Mouse (Mus musculus): ENCODE measurements around the gene Gse1. TPM values are rescaled to one million over a fixed set of nuclear protein-coding genes. Genes with fewer than 3 reads are reported as not detected.
A peak's percentile ranks its signal among the peaks of the same experiment; 100 is the strongest.

The Gse1 gene
- polyA plus RNA-seq, 1 experiment from 2014 or later = 14.3 TPM

DNA sequence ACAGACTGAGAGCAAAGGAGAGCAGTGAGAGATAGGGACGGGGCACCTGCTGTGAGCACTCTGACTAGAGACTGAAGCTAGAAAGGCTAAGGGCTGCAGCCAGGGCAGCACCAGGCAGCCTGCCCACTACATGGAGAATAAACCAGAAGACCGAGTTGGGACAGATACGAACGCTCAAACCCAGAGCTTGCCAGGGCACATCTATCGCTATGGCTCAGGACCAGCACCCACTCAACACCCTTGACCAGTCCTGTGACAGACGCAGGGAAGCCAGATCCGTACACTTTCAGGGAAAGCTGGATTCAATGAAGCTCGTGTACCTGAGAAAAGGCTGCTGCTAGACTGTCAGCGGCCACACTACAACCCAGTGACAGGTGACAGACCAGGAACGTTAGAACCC, 357.3 kb downstream of the Gse1 start:
- DNase-seq (no peak), ATAC-seq (ENCODE audit: insufficient read depth) (no peak)
- Histone ChIP-seq H3K9me3 (ENCODE audit: low read depth, low read length) (no peaks in the 10 kb centered on the region), H3K36me3 (ENCODE audit: insufficient read depth) (peaks cover 55% of the 10 kb centered on the region), H3K27ac (ENCODE audit: low read depth) (no peak overlapping the region), H3K4me3 (ENCODE audit: low read depth, low read length) (no peak overlapping the region), H3K4me2 (no peak overlapping the region), H3K4me1 (ENCODE audit: insufficient read depth) (peaks cover 4% of the 10 kb centered on the region; the same call in 1 of the 2 replicates), H3K27me3 (ENCODE audit: insufficient read depth, low read length) (no peaks in the 10 kb centered on the region), H3K9ac (no peak overlapping the region)
- no peak for TF ChIP-seq CTCF (IDR thresholded peaks at IDR 0.05; ENCODE audit: low read depth)
- WGBS = 86% methylated on average over 10 of the region's 10 CpGs

DNA sequence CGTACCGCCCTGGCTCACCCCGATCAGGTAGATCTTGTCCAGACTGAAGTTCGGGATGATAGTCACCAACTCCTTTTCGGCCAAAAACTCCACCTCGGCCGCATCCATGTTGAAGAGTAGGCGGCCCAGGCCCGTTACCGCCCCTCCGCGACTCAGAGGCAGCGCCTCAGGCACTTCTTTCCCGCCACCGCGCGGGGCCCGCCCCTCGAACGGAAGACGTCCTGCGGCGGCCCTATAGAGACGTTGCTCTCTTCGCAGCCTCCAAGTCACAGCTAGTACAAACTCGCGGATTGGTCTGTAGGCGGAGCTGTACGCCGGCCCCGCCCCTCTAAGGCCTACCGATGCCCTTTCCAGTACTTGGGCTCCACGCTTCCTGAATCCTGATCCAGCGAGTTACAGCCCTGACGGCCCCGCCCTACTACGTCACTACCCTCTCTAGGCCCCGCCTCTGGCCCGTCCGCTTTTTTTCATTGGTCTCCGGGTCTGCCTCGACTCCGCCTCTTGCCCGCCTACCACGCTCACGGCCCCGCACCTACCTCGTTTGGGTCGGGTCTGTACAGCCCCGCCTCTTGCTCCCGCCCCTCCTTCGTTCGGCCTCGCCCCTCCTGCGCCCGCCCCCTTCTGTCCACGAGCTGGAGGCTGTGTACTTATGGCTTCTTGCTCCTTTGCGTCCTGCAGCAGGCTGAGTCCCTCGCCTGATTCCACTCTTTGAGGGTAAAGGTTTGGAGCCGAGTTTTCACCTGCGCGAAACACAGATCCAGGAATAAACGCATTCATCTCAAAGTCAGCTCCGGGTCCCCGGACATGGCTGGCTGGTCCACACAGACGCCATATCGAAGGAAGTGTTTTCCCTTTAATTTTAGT, 360.9 kb downstream of the Gse1 start, which contains the start of gene Gins2:
Gene Gins2, minus strand, starts transcription at position 397 of the 864 bp plus-strand sequence.
- DNase-seq (peak; percentile 100), ATAC-seq (ENCODE audit: insufficient read depth) (peak; percentile 99)
- Histone ChIP-seq H3K27ac (ENCODE audit: low read depth) (peak within 1 kb of the TSS; percentile 76), H3K9me3 (ENCODE audit: low read depth, low read length) (no peaks in the 10 kb centered on the region), H3K27me3 (ENCODE audit: insufficient read depth, low read length) (no peaks in the 10 kb centered on the region), H3K4me3 (ENCODE audit: low read depth, low read length) (peak within 1 kb of the TSS; percentile 76), H3K4me1 (ENCODE audit: insufficient read depth) (peaks cover 4% of the 10 kb centered on the region), H3K4me2 (peak within 1 kb of the TSS; percentile 85), H3K36me3 (ENCODE audit: insufficient read depth) (peaks cover 27% of the 10 kb centered on the region), H3K9ac (peak within 1 kb of the TSS; percentile 89)
- WGBS = under 1% methylated on average over 67 of the region's 67 CpGs
- TF ChIP-seq CTCF (IDR thresholded peaks at IDR 0.05; ENCODE audit: low read depth) = peak; percentile 19; the same call in 1 of the 2 replicates

DNA sequence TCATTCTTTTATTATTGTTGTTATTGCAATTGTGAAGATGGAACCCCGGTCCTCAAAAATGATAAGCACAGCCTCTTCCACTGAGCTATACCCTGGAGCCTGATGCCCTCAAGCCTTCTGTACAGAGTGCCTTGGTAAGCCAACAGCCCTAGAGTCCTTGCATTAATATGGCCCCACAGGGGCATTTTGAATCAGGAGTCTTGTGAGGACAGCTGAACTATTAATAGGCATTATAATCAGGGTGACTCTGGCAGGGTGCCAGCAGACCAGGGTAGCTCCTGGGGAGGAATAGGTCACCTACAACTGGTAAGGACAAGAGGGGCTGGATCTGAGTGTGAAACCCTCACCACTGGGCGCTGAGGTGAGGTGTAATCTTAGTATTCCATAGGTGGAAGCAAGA, 361.7 kb downstream of the Gse1 start:
- peak overlapping the region; percentile 33; the same call in 1 of the 2 replicates for H3K9ac ChIP-seq
- H3K4me1 ChIP-seq (ENCODE audit: insufficient read depth) = peaks cover 4% of the 10 kb centered on the region
- 53% methylated on average over 2 of the region's 2 CpGs for WGBS
- H3K9me3 ChIP-seq (ENCODE audit: low read depth, low read length) = no peaks in the 10 kb centered on the region
- peaks cover 19% of the 10 kb centered on the region for H3K36me3 ChIP-seq (ENCODE audit: insufficient read depth)
- TF ChIP-seq CTCF (IDR thresholded peaks at IDR 0.05; ENCODE audit: low read depth) = no peak
- peak overlapping the region; percentile 48; the same call in 1 of the 2 replicates for H3K27ac ChIP-seq (ENCODE audit: low read depth)
- H3K4me2 ChIP-seq = peak overlapping the region; percentile 61
- ATAC-seq (ENCODE audit: insufficient read depth) = no peak
- DNase-seq = peak; percentile 35
- H3K27me3 ChIP-seq (ENCODE audit: insufficient read depth, low read length) = no peaks in the 10 kb centered on the region
- H3K4me3 ChIP-seq (ENCODE audit: low read depth, low read length) = peak overlapping the region; percentile 34

DNA sequence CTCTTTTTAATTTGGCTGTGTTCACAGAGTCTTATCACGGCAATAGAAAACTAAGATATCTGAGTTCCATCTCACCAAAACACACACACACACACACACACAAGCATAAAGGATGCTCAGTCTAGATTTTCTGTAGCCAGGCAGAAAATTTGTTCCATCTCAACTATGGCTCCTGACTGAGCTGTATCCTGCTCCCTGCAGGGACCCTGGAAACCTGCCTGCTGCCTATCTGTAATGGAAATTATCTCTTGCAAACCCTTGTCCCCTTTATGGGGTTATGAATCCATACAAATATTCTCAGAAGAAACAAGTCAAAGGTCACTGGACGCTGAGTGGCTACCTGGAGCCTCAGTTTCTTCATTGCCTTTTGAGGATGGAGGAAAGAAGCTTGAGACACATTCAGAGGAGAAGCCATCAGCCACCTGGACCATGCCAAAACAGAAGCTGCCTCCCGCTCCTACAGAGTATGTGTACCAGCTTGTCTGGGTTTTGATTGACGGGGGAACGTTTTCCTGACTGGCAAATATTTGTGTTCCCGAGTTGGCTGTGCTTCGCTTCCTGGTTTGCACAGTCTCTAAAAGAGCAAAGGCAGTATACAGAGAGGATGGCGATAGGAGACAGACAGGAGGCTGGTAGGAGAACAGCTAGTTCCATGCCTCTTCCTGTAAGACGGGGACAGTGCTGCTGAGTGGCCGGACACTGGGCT, 363.5 kb downstream of the Gse1 start:
- DNase-seq = no peak
- Histone ChIP-seq H3K9ac (no peak overlapping the region), H3K4me3 (ENCODE audit: low read depth, low read length) (no peak overlapping the region), H3K27ac (ENCODE audit: low read depth) (no peak overlapping the region), H3K4me2 (no peak overlapping the region), H3K36me3 (ENCODE audit: insufficient read depth) (peaks cover 4% of the 10 kb centered on the region; the same call in 1 of the 2 replicates), H3K27me3 (ENCODE audit: insufficient read depth, low read length) (no peaks in the 10 kb centered on the region), H3K9me3 (ENCODE audit: low read depth, low read length) (no peaks in the 10 kb centered on the region), H3K4me1 (ENCODE audit: insufficient read depth) (peaks cover 4% of the 10 kb centered on the region)
- ATAC-seq (ENCODE audit: insufficient read depth) = no peak
- 42% methylated on average over 10 of the region's 10 CpGs for WGBS
- TF ChIP-seq CTCF (IDR thresholded peaks at IDR 0.05; ENCODE audit: low read depth) = no peak

DNA sequence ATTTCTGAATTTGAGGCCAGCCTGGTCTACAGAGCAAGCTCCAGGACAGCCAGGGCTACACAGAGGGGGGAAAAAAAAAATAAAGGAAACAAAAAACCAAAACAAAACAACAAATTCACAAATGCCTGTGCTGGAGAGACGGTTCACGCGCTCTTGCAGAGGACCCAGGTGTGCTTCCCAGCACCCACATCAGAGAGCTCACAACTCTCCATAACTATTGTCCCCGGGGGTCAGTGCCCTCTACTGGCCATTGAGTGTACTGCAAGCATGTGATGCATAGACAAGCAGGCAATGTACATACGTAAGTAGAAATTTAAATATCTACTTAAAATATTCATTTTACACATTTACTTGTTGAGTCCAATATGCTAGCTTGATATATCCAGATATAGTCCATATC, 366.3 kb downstream of the Gse1 start:
- H3K9ac ChIP-seq = no peak overlapping the region
- DNase-seq (no peak), ATAC-seq (ENCODE audit: insufficient read depth) (no peak)
- no peak overlapping the region for H3K4me2 ChIP-seq
- H3K27me3 ChIP-seq (ENCODE audit: insufficient read depth, low read length) = no peaks in the 10 kb centered on the region
- H3K4me3 ChIP-seq (ENCODE audit: low read depth, low read length) = no peak overlapping the region
- no peak overlapping the region for H3K27ac ChIP-seq (ENCODE audit: low read depth)
- peaks cover 5% of the 10 kb centered on the region for H3K4me1 ChIP-seq (ENCODE audit: insufficient read depth)
- H3K36me3 ChIP-seq (ENCODE audit: insufficient read depth) = no peaks in the 10 kb centered on the region
- 85% methylated on average over 5 of the region's 5 CpGs for WGBS
- no peaks in the 10 kb centered on the region for H3K9me3 ChIP-seq (ENCODE audit: low read depth, low read length)
- peak; percentile 59 for TF ChIP-seq CTCF (IDR thresholded peaks at IDR 0.05; ENCODE audit: low read depth)

DNA sequence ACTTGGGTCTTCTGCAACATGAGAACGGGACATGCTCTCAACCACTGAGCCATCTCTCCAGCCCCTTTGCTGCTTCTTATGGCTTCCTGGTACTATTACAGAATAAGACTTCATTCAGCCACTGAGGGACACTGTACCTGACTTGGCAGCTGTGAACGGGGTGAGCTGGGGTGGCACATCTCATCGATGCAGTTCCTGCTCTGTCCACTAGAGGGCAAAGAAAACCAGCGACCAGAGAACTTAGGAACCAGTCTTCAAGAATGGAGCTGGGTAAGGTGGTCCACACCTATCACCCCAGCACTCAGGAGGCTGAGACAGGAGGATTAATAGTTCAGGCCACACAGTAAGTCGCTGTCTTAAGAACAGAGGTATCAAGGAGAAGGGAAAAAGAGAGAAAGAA, 367.7 kb downstream of the Gse1 start:
- Histone ChIP-seq H3K9me3 (ENCODE audit: low read depth, low read length) (no peaks in the 10 kb centered on the region), H3K27me3 (ENCODE audit: insufficient read depth, low read length) (no peaks in the 10 kb centered on the region), H3K36me3 (ENCODE audit: insufficient read depth) (no peaks in the 10 kb centered on the region), H3K4me2 (no peak overlapping the region), H3K4me1 (ENCODE audit: insufficient read depth) (peaks cover 5% of the 10 kb centered on the region), H3K9ac (no peak overlapping the region), H3K4me3 (ENCODE audit: low read depth, low read length) (no peak overlapping the region), H3K27ac (ENCODE audit: low read depth) (no peak overlapping the region)
- peak; percentile 81 for DNase-seq
- 12% methylated on average over 5 of the region's 5 CpGs for WGBS
- peak; percentile 95 for TF ChIP-seq CTCF (IDR thresholded peaks at IDR 0.05; ENCODE audit: low read depth)
- no peak for ATAC-seq (ENCODE audit: insufficient read depth)

DNA sequence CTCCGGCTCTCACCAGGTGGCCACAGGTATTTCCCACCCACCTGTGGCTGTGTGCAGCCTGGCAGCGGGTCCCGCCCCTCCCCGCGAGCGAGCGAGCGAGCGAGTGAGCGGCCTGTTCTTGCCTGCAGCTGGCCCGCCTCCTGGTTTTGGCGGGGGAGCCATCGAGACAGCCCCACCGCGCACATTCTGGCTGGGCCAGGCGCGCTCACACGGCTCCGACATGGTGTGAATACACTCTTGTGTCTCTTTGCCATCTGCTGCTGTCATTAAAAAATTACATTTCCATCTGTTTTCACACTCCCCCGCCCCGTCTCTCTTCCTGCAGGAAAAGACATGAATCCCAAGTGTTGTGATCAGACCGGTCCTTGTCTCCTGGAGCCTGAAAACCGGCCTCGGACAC, 370.3 kb downstream of the Gse1 start:
- DNase-seq (peak; percentile 73), ATAC-seq (ENCODE audit: insufficient read depth) (peak; percentile 36)
- WGBS = 12% methylated on average over 24 of the region's 24 CpGs
- Histone ChIP-seq H3K4me3 (ENCODE audit: low read depth, low read length) (peak overlapping the region; percentile 14; the same call in 1 of the 2 replicates), H3K36me3 (ENCODE audit: insufficient read depth) (no peaks in the 10 kb centered on the region), H3K9me3 (ENCODE audit: low read depth, low read length) (no peaks in the 10 kb centered on the region), H3K27ac (ENCODE audit: low read depth) (no peak overlapping the region), H3K4me1 (ENCODE audit: insufficient read depth) (peaks cover 5% of the 10 kb centered on the region), H3K4me2 (peak overlapping the region; percentile 56), H3K9ac (peak overlapping the region; percentile 18), H3K27me3 (ENCODE audit: insufficient read depth, low read length) (no peaks in the 10 kb centered on the region)
- no peak for TF ChIP-seq CTCF (IDR thresholded peaks at IDR 0.05; ENCODE audit: low read depth)

Measured in lung, embryonic 14.5 days (tissue).